Mouse (Mus musculus) central nervous system, embryonic 14 days (tissue): ENCODE results near the gene Olfr1353. TPM values are rescaled to one million over a fixed set of nuclear protein-coding genes. Genes with fewer than 3 reads are reported as not detected.

Source experiments
- polyA plus RNA-seq: library from polyadenylated mRNA; depleted of rRNA; stranded (reverse); fragments of >200 nt; gene quantifications from 2 replicates; pipeline ENCODE4 v1.2.3, GENCODE M21; 2012; rRNA removed

The Olfr1353 gene
- not detected in 2 replicates for polyA plus RNA-seq

DNA sequence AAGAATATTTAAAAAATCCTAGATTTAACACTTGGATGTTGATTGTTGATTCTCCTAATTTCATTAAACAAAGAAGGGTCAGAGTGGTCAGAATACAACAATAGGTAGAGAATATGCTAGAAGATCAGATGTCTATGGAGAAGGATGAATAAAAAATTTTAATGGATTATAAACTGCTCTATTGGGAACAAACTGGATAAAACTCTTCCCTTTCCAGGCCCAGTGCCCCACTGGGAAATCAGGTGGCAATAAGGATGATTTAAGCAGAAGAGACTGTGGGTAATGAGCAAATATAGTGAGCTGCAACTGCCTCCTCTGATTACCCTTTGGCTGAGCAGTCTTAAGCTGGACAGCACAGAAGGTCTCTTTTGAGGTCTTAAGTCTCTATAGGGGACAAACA is at the start of gene Olfr1353:
Gene Olfr1353, plus strand, starts transcription at position 301 of the 400 bp plus-strand sequence.

DNA sequence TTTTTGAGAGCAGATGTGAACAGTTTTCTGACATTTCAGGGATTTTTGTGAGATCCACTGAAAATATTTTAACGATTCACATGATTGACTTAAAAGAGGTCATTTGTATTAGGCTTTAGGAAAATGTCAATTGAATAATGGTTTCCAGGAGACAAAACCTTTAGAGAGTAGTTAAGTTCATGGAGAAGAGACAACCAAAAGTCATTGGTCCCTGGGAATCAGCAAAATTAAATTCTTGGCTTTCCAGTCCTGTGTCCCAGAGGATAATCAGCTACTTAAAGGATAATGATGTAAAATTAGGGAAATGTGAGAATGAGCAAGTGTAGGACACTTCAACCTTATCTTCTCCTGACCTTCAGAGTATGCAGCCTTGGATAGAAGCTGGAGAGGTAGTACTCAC is 12.8 kb upstream of the Olfr1353 start, which contains the start of gene Olfr8:
Gene Olfr8, plus strand, starts transcription at position 301 of the 400 bp plus-strand sequence.

DNA sequence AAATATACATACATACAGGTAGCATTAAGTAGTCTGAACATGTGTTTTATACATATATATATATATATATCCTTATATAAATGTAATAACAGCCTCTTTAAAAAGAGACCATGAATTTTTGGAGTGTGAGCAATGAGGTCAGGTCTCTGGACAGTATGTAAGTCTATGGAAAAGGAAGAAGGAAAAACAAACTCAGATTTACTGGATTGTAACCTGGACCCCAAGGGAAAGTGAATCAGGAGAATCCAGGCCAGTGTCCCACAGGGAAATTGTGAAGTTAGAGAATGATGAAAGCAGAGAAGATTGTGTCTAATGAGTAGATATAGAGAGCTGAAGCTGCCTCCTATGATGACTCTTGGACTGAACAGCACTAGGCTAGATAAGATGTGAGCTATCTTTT is 17.6 kb downstream of the Olfr1353 start, which contains the start of gene Olfr1352:
Gene Olfr1352, plus strand, starts transcription at position 301 of the 400 bp plus-strand sequence.

DNA sequence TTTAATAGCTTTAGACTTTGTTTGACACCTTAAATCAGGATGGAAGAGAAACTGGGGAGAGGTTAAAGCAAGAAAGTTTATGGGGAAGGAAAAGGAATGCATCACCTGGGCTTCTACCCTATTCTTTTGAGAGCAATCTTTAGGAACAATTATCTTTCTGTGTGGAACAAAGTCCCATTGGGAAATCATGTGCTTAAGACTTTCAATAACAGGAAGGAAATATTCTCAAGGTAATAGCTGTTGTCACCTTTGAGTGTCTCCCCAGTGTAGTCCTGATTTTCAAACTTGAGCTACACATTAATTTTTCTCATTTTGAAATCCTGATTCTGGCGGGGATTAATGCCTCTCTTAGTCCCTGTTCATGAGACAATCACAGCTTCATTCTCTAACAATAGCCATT is 49.1 kb downstream of the Olfr1353 start, which contains the start of gene Olfr1351:
Gene Olfr1351, plus strand, starts transcription at position 301 of the 400 bp plus-strand sequence.

Other genes with a start within 250 kb of the Olfr1353 start
- gene Casp14, start 245.0 kb upstream of the Olfr1353 start, polyA plus RNA-seq = 0.24 TPM in 1 of 2 replicates, not detected in the other
- gene Ccdc105, start 210.2 kb upstream of the Olfr1353 start, polyA plus RNA-seq = 0.14 and 0.15 TPM in 2 replicates
- gene Slc1a6, start 182.8 kb upstream of the Olfr1353 start, polyA plus RNA-seq = 9.2 and 10.9 TPM in 2 replicates
- not detected in 2 replicates for gene Olfr1356, start 111.1 kb upstream of the Olfr1353 start, polyA plus RNA-seq
- not detected in 2 replicates for gene Olfr1355, start 87.8 kb upstream of the Olfr1353 start, polyA plus RNA-seq
- gene Olfr1354, start 50.1 kb upstream of the Olfr1353 start, polyA plus RNA-seq = not detected in 2 replicates
- gene Olfr8, start 12.7 kb upstream of the Olfr1353 start, polyA plus RNA-seq = not detected in 2 replicates
- not detected in 2 replicates for gene Olfr1352, start 17.7 kb downstream of the Olfr1353 start, polyA plus RNA-seq
- gene Olfr1351, start 49.2 kb downstream of the Olfr1353 start, polyA plus RNA-seq = not detected in 2 replicates
- gene Olfr57, start 65.4 kb downstream of the Olfr1353 start, polyA plus RNA-seq = not detected in 2 replicates
- gene 2610008E11Rik, start 134.3 kb downstream of the Olfr1353 start, polyA plus RNA-seq = 27.2 and 29.5 TPM in 2 replicates
- not detected in 2 replicates for gene Vmn2r80, start 185.5 kb downstream of the Olfr1353 start, polyA plus RNA-seq